Mouse (Mus musculus) heart, embryonic 12.5 days (tissue): ENCODE data around the gene Ccser2. TPM values are rescaled to one million over a fixed set of nuclear protein-coding genes. Genes with fewer than 3 reads are reported as not detected.

ENCODE experiments used
- ATAC-seq: fragments of 200-750 bp; cut with Nextera tagmentation; 2 replicates; pipeline ENCODE4 v1.8.0; 2017; ENCODE audit warnings: moderate TSS enrichment, moderate library complexity; ENCODE audit not compliant: insufficient number of reproducible peaks, low FRiP score
- H3K27ac ChIP-seq: fragments of 300-500 bp; sonication (generic); 2 replicates; pipeline ENCODE4 v1.5.1; 2016; ENCODE audit warnings: mild to moderate bottlenecking, moderate library complexity; ENCODE audit not compliant: poor library complexity, severe bottlenecking
- H3K27me3 ChIP-seq: fragments of 300-500 bp; sonication (generic); replicated peaks from 2 replicates; pipeline ENCODE4 v1.6.1; 2016; ENCODE audit warnings: mild to moderate bottlenecking, moderate library complexity
- H3K36me3 ChIP-seq: fragments of 300-500 bp; sonication (generic); 2 replicates; pipeline ENCODE4 v1.6.1; 2016; ENCODE audit warnings: mild to moderate bottlenecking, moderate library complexity
- H3K4me1 ChIP-seq: fragments of 300-500 bp; sonication (generic); replicated peaks from 2 replicates; pipeline ENCODE4 v1.6.1; 2016; ENCODE audit warnings: mild to moderate bottlenecking
- H3K4me2 ChIP-seq: fragments of 300-500 bp; sonication (generic); 2 replicates; pipeline ENCODE4 v1.6.1; 2016; ENCODE audit warnings: mild to moderate bottlenecking, moderate library complexity
- H3K4me3 ChIP-seq: fragments of 300-500 bp; sonication (generic); 2 replicates; pipeline ENCODE4 v1.5.1; 2016; ENCODE audit warnings: mild to moderate bottlenecking
- H3K9ac ChIP-seq: fragments of 300-500 bp; sonication (generic); 2 replicates; pipeline ENCODE4 v1.6.1; 2016; ENCODE audit warnings: mild to moderate bottlenecking, moderate library complexity
- H3K9me3 ChIP-seq: fragments of 300-500 bp; sonication (generic); replicated peaks from 2 replicates; pipeline ENCODE4 v1.6.1; 2016; ENCODE audit warnings: mild to moderate bottlenecking, moderate library complexity
- WGBS: fragments of 180-500 bp; shearing (Covaris S2); methylation state at CpG from one replicate; pipeline ENCODE4 v1.1.7; 2016; 5-methylcytosine and 5-hydroxymethylcytosine counted together
- polyA plus RNA-seq: library from polyadenylated mRNA; unstranded; fragments of >200 nt; fragmentation: Nextera tagmentation; extraction: Ambion mirVana; gene quantifications from 2 replicates; pipeline ENCODE4 v1.2.1, GENCODE M21; 2016

Gene Ccser2
- polyA plus RNA-seq, 1 experiment from 2014 or later = 43.4 TPM

DNA sequence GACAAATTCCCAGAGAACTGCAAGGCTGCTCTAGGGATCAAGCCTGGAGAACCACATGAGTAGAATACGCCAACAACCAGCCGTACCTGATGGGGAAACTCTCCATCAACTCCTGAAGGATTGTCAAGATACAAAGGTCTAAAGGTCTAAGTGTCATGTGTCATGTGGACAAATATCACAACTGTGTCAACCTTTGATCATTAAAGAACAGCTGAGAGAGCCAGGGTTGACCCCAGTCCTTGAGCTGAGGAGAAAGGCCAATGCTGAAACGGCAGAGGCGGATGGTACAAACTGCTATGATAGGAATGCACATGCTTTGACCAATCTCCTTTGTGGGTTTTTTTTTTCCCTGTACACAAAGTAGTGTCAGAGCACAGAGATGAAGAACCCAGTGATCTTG is 2.6 kb upstream of the Ccser2 start:
- no peak for ATAC-seq
- 77% methylated on average over 4 of the region's 4 CpGs for WGBS
- H3K9ac ChIP-seq = no peak overlapping the region
- H3K4me2 ChIP-seq = no peak overlapping the region
- H3K4me3 ChIP-seq = no peak overlapping the region
- peaks cover 7% of the 10 kb centered on the region for H3K4me1 ChIP-seq
- no peaks in the 10 kb centered on the region for H3K9me3 ChIP-seq
- H3K27me3 ChIP-seq = no peaks in the 10 kb centered on the region
- H3K27ac ChIP-seq = no peak overlapping the region
- no peaks in the 10 kb centered on the region for H3K36me3 ChIP-seq

- no peak overlapping the region for H3K9ac ChIP-seq
- H3K4me2 ChIP-seq = no peak overlapping the region
- no peaks in the 10 kb centered on the region for H3K9me3 ChIP-seq
- H3K4me1 ChIP-seq = peaks cover 10% of the 10 kb centered on the region
- no peak overlapping the region for H3K4me3 ChIP-seq
- no peaks in the 10 kb centered on the region for H3K36me3 ChIP-seq
- H3K27me3 ChIP-seq = no peaks in the 10 kb centered on the region
- 82% methylated on average over 3 of the region's 3 CpGs for WGBS
- no peak overlapping the region for H3K27ac ChIP-seq
- no peak for ATAC-seq
Observed at GRCm38 (mm10) chr14:36969861-36970420, 1.4 kb upstream of the Ccser2 start.

GRCm38 (mm10) chr14:36968076-36968627 is 425 bp downstream of the Ccser2 start:
- under 1% methylated on average over 49 of the region's 49 CpGs for WGBS
- Histone ChIP-seq H3K9me3 (no peaks in the 10 kb centered on the region), H3K4me2 (peak overlapping the region; percentile 63), H3K4me3 (peak overlapping the region; percentile 85), H3K27ac (peak overlapping the region; percentile 81), H3K36me3 (no peaks in the 10 kb centered on the region), H3K9ac (peak overlapping the region; percentile 94), H3K4me1 (peaks cover 10% of the 10 kb centered on the region), H3K27me3 (no peaks in the 10 kb centered on the region)
- ATAC-seq = peak; percentile 78

- 51% methylated on average over 3 of the region's 3 CpGs for WGBS
- Histone ChIP-seq H3K9me3 (no peaks in the 10 kb centered on the region), H3K4me3 (no peak overlapping the region), H3K4me2 (no peak overlapping the region), H3K4me1 (peaks cover 14% of the 10 kb centered on the region), H3K36me3 (no peaks in the 10 kb centered on the region), H3K9ac (no peak overlapping the region), H3K27ac (no peak overlapping the region), H3K27me3 (no peaks in the 10 kb centered on the region)
- ATAC-seq = no peak
Observed at GRCm38 (mm10) chr14:36965421-36965820, 3.2 kb downstream of the Ccser2 start.

- H3K4me2 ChIP-seq = no peak overlapping the region
- H3K4me1 ChIP-seq = peaks cover 13% of the 10 kb centered on the region
- 75% methylated on average over 2 of the region's 2 CpGs for WGBS
- H3K27me3 ChIP-seq = no peaks in the 10 kb centered on the region
- no peak overlapping the region for H3K4me3 ChIP-seq
- no peak for ATAC-seq
- no peak overlapping the region for H3K9ac ChIP-seq
- H3K27ac ChIP-seq = no peak overlapping the region
- no peaks in the 10 kb centered on the region for H3K36me3 ChIP-seq
- no peaks in the 10 kb centered on the region for H3K9me3 ChIP-seq
Observed at GRCm38 (mm10) chr14:36962477-36962876, 6.1 kb downstream of the Ccser2 start.

DNA sequence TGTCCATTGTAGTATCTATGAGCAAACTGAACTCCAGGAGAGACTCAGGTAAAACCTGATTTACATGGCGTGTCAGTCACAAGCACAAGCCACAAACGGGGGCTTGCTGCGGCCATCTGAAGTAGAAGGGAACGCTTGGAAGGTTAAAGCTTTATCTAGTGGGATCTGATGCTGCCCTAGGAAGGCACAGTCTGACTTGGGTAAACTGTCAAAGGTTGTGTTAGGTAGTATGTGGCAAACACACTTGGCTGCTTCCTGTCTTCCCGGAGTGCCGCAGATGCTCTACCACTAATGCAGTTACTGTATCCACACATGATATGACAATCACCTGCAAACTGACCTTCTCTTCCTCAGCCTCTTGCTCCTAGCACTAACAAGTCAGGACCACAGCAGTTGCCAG is 10.9 kb downstream of the Ccser2 start:
- WGBS = 90% methylated on average over 6 of the region's 6 CpGs
- H3K36me3 ChIP-seq = no peaks in the 10 kb centered on the region
- peaks cover 17% of the 10 kb centered on the region for H3K4me1 ChIP-seq
- no peak overlapping the region for H3K4me2 ChIP-seq
- H3K9ac ChIP-seq = no peak overlapping the region
- H3K9me3 ChIP-seq = no peaks in the 10 kb centered on the region
- H3K27ac ChIP-seq = no peak overlapping the region
- H3K27me3 ChIP-seq = no peaks in the 10 kb centered on the region
- H3K4me3 ChIP-seq = no peak overlapping the region
- ATAC-seq = no peak

GRCm38 (mm10) chr14:36957261-36957660 is 11.3 kb downstream of the Ccser2 start:
- H3K4me2 ChIP-seq = no peak overlapping the region
- no peaks in the 10 kb centered on the region for H3K27me3 ChIP-seq
- H3K36me3 ChIP-seq = no peaks in the 10 kb centered on the region
- WGBS = 68% methylated on average over 6 of the region's 6 CpGs
- no peak overlapping the region for H3K4me3 ChIP-seq
- H3K9ac ChIP-seq = no peak overlapping the region
- peaks cover 21% of the 10 kb centered on the region for H3K4me1 ChIP-seq
- ATAC-seq = no peak
- H3K27ac ChIP-seq = no peak overlapping the region
- no peaks in the 10 kb centered on the region for H3K9me3 ChIP-seq

DNA sequence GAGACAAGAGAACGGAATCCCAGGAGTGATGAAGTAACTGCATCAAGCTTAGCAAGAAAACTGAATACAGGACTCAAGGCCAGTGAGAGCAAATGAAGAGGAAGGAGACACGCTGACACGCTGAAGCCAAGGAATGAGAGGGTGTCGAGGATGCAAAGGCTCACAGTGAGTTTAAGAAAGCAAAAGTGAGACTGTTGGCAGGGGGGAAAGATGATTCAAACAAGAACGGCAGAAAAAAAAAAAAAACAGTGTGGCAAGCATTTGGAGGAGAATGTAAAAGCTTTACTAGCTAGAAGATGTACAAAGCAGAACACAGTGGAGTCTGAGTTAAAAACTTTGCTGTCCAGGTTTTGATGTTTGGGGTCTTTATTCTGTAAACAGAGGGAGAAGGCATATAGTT is 11.9 kb downstream of the Ccser2 start:
- H3K9me3 ChIP-seq = no peaks in the 10 kb centered on the region
- H3K4me3 ChIP-seq = no peak overlapping the region
- H3K9ac ChIP-seq = no peak overlapping the region
- H3K27ac ChIP-seq = no peak overlapping the region
- no peak for ATAC-seq
- no peaks in the 10 kb centered on the region for H3K36me3 ChIP-seq
- H3K4me1 ChIP-seq = peaks cover 19% of the 10 kb centered on the region
- 55% methylated on average over 5 of the region's 5 CpGs for WGBS
- H3K4me2 ChIP-seq = no peak overlapping the region
- no peaks in the 10 kb centered on the region for H3K27me3 ChIP-seq

- no peak overlapping the region for H3K27ac ChIP-seq
- H3K4me2 ChIP-seq = no peak overlapping the region
- no peak overlapping the region for H3K9ac ChIP-seq
- no peaks in the 10 kb centered on the region for H3K9me3 ChIP-seq
- no peaks in the 10 kb centered on the region for H3K27me3 ChIP-seq
- WGBS = 76% methylated on average over 10 of the region's 10 CpGs
- no peak overlapping the region for H3K4me3 ChIP-seq
- H3K36me3 ChIP-seq = no peaks in the 10 kb centered on the region
- H3K4me1 ChIP-seq = peaks cover 17% of the 10 kb centered on the region
- no peak for ATAC-seq
Observed at GRCm38 (mm10) chr14:36952687-36953426, 15.7 kb downstream of the Ccser2 start.

- peaks cover 12% of the 10 kb centered on the region for H3K4me1 ChIP-seq
- H3K4me2 ChIP-seq = no peak overlapping the region
- no peaks in the 10 kb centered on the region for H3K9me3 ChIP-seq
- no peak overlapping the region for H3K27ac ChIP-seq
- H3K27me3 ChIP-seq = no peaks in the 10 kb centered on the region
- no peaks in the 10 kb centered on the region for H3K36me3 ChIP-seq
- WGBS = 22% methylated on average over 2 of the region's 2 CpGs
- H3K4me3 ChIP-seq = no peak overlapping the region
- no peak for ATAC-seq
- H3K9ac ChIP-seq = no peak overlapping the region
Observed at GRCm38 (mm10) chr14:36952142-36952541, 16.4 kb downstream of the Ccser2 start.

DNA sequence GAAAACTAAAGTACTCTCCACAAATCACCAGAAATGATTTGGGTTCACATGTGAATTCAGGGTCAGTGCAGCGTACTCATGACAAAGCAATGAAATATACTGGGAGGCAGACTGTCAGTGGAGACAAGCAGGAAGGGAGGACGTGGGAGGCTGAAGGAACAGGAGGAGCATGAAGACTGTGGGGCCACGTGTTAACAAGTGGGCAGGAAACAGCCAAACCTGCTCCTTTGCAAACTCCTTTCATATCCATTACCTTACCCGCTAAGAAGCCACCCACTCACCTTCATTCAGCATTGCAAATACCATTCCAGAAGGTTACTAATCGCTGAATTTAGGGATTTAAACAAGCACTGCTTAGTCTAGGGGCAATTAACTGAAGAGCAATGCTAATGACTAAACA is 25.9 kb downstream of the Ccser2 start:
- H3K4me3 ChIP-seq = no peak overlapping the region
- 56% methylated on average over 5 of the region's 5 CpGs for WGBS
- H3K27me3 ChIP-seq = no peaks in the 10 kb centered on the region
- peaks cover 4% of the 10 kb centered on the region; the same call in 1 of the 2 replicates for H3K4me1 ChIP-seq
- no peak overlapping the region for H3K27ac ChIP-seq
- no peak overlapping the region for H3K4me2 ChIP-seq
- H3K9me3 ChIP-seq = no peaks in the 10 kb centered on the region
- H3K36me3 ChIP-seq = peaks cover 19% of the 10 kb centered on the region
- no peak overlapping the region for H3K9ac ChIP-seq
- ATAC-seq = no peak
